Mouse (Mus musculus): ENCODE data around the gene Rnf24.

GRCm38 (mm10) chr2:131401794-131402495, 49.3 kb upstream of the Rnf24 start:
- TF ChIP-seq POLR2A (IDR thresholded peaks at IDR 0.05; ENCODE audit: borderline replicate concordance, extremely low read depth, low read depth, low read length) = no peak
- no peak for TF ChIP-seq CTCF (IDR thresholded peaks at IDR 0.05; ENCODE audit: insufficient read depth, low read length)
